In the genomic region with DNA sequence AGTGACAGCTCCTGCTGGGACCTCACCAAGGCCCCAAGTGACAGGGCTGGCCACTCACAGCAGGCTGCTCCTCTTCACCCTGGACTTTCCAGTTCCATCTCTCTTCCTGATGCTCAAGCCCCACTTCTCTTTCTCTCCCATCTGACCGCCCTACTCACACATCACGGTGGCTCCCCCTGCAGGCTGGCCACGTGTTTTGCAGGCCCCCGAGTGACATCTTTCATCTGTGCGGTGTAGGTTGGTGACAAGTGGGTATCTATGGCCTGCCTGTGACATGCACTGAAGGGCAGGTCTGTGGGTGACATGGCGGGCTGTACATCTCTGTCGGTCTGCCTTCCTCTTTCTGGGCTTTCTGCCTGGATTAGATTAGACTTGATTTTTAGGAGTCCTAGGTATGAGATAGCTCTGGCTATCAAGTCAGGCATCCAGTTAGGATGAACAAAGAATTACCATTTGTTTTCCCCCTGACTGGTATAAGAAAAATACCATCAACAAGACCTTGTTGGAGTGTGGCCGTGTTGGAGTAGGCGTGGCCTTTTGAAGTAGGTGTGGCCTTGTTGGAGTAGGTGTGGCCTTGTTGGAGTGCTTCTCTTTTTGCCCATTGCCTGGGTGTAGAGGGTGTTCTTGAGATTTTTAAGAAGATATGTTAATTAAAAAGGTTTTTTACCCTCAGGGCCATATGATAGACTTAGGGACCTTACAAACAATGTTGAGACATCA, we compare ENCODE assay signal across 8 mouse cellular contexts.
DNase-seq lines count a peak whose midpoint lies in the region; ATAC-seq lines count a peak whose summit lies in the region.

No protein-coding gene starts in this region.

- no peaks in the 10 kb centered on the region for H3K4me1 ChIP-seq in midbrain, embryonic 11.5 days (ENCODE audit: control insufficient read depth, insufficient read depth, low read length)
- H3K4me1 ChIP-seq in midbrain, embryonic 13.5 days (replicated peaks): no peaks in the 10 kb centered on the region

- DNase-seq in embryo, embryonic 10 days (ENCODE audit: low spot score): peak; percentile 63
- DNase-seq in embryo, embryonic 11 days: no peak
- DNase-seq in midbrain, embryonic 11.5 days (ENCODE audit: low spot score, missing footprints): peak; percentile 88
- DNase-seq in spleen, postnatal 36 days (ENCODE audit: low spot score in 2 of 2): peak; percentile 38 to 44
- DNase-seq in c-Kit-positive CD71-positive TER-119-positive erythroid progenitor cells, embryonic 14.5 days (ENCODE audit: low spot score): no peak
- no peak for DNase-seq in kidney, postnatal 25 days

- no peak overlapping the region for H3K27ac ChIP-seq in midbrain, embryonic 11.5 days (ENCODE audit: low read depth, low read length)
- no peak overlapping the region for H3K27ac ChIP-seq in midbrain, embryonic 13.5 days

- no peak overlapping the region for H3K4me2 ChIP-seq in midbrain, embryonic 11.5 days
- H3K4me2 ChIP-seq in midbrain, embryonic 13.5 days (replicated peaks): no peak overlapping the region

- H3K36me3 ChIP-seq in midbrain, embryonic 11.5 days (ENCODE audit: control insufficient read depth, insufficient read depth, low read length): no peaks in the 10 kb centered on the region
- no peaks in the 10 kb centered on the region for H3K36me3 ChIP-seq in midbrain, embryonic 13.5 days

- no peaks in the 10 kb centered on the region for H3K9me3 ChIP-seq in midbrain, embryonic 11.5 days (ENCODE audit: control insufficient read depth, low read length)
- H3K9me3 ChIP-seq in midbrain, embryonic 13.5 days: no peaks in the 10 kb centered on the region

- H3K9ac ChIP-seq in midbrain, embryonic 11.5 days (ENCODE audit: low read length): no peak overlapping the region
- H3K9ac ChIP-seq in midbrain, embryonic 13.5 days (replicated peaks): no peak overlapping the region

- H3K4me3 ChIP-seq in midbrain, embryonic 11.5 days (ENCODE audit: low read depth, low read length): no peak overlapping the region
- H3K4me3 ChIP-seq in midbrain, embryonic 13.5 days (replicated peaks): no peak overlapping the region

- H3K27me3 ChIP-seq in midbrain, embryonic 11.5 days (ENCODE audit: control insufficient read depth, insufficient read depth, low read length): no peaks in the 10 kb centered on the region
- H3K27me3 ChIP-seq in midbrain, embryonic 13.5 days: no peaks in the 10 kb centered on the region

- WGBS in midbrain, embryonic 11.5 days: 64% methylated on average over 9 of the region's 9 CpGs
- 64% methylated on average over 9 of the region's 9 CpGs for WGBS in midbrain, embryonic 13.5 days

- ATAC-seq in midbrain, embryonic 11.5 days (ENCODE audit: low FRiP score): no peak
- no peak for ATAC-seq in midbrain, embryonic 13.5 days
- peak; percentile 65 to 67; a peak in 3 of 4 replicates for ATAC-seq in hematopoietic stem cell, adult 5-6 weeks (replicated peaks in 1 of 2; ENCODE audit: insufficient read depth in 1 of 2, low FRiP score in 2 of 2, low TSS enrichment in 1 of 2, low read depth in 1 of 2, poor library complexity in 2 of 2, severe bottlenecking in 2 of 2)

Comparison
In these comparisons a context has a peak if more than half of its experiments do, and no peak if none do; other contexts are left out.
1. DNase-seq: peak in embryo, embryonic 10 days (single experiment), midbrain, embryonic 11.5 days (single experiment) and spleen, postnatal 36 days (2 of 2); none in embryo, embryonic 11 days (single experiment), c-Kit-positive CD71-positive TER-119-positive erythroid progenitor cells, embryonic 14.5 days (single experiment) and kidney, postnatal 25 days (0 of 2).
2. ATAC-seq: peak in hematopoietic stem cell, adult 5-6 weeks (2 of 2); none in midbrain, embryonic 11.5 days (single experiment) and midbrain, embryonic 13.5 days (single experiment).